Mouse (Mus musculus) macrophage (primary cell): ENCODE data around the gene Lrrc29. TPM values are rescaled to one million over a fixed set of nuclear protein-coding genes. Genes with fewer than 3 reads are reported as not detected.

ENCODE experiments used
- H3K27ac ChIP-seq: fragments of 350-480 bp; formaldehyde crosslinking; 2 replicates; pipeline ENCODE4 v1.9.0; 2021
- H3K36me3 ChIP-seq: fragments of 350-480 bp; formaldehyde crosslinking; 2 replicates; pipeline ENCODE4 v1.9.0; 2021; ENCODE audit errors: inconsistent target
- H3K4me3 ChIP-seq: fragments of 350-480 bp; formaldehyde crosslinking; 2 replicates; pipeline ENCODE4 v1.9.0; 2021; ENCODE audit errors: inconsistent target
- H3K79me2 ChIP-seq: fragments of 350-480 bp; formaldehyde crosslinking; 2 replicates; pipeline ENCODE4 v1.9.0; 2021; ENCODE audit errors: inconsistent target
- WGBS: methylation state at CpG from one replicate; pipeline ENCODE4 v1.1.7; 2026; ENCODE audit warnings: inconsistent platforms; ENCODE audit not compliant: missing documents; 5-methylcytosine and 5-hydroxymethylcytosine counted together
- polyA plus RNA-seq: library from polyadenylated mRNA; stranded (reverse); fragments of 250-400 nt; gene quantifications from 3 replicates; pipeline ENCODE4 v1.2.4, GENCODE M21; 2018; ENCODE audit warnings: inconsistent platforms

Lrrc29 gene
- polyA plus RNA-seq, 1 experiment from 2014 or later = 0.63 TPM

- 93% methylated on average over 10 of the region's 10 CpGs for WGBS
- peaks cover 45% of the 10 kb centered on the region for H3K36me3 ChIP-seq
- no peak overlapping the region for H3K4me3 ChIP-seq
- H3K79me2 ChIP-seq = no peaks in the 10 kb centered on the region
- no peak overlapping the region for H3K27ac ChIP-seq
Measured at GRCm38 (mm10) chr8:105308428-105308827, 17.6 kb downstream of the Lrrc29 start.

GRCm38 (mm10) chr8:105307670-105308069 is 18.4 kb downstream of the Lrrc29 start:
- Histone ChIP-seq H3K27ac (no peak overlapping the region), H3K4me3 (no peak overlapping the region), H3K36me3 (peaks cover 37% of the 10 kb centered on the region), H3K79me2 (no peaks in the 10 kb centered on the region)
- WGBS = 96% methylated on average over 13 of the region's 13 CpGs

GRCm38 (mm10) chr8:105306146-105306691 is 19.9 kb downstream of the Lrrc29 start:
- H3K4me3 ChIP-seq = no peak overlapping the region
- WGBS = 62% methylated on average over 5 of the region's 5 CpGs
- H3K27ac ChIP-seq = no peak overlapping the region
- H3K36me3 ChIP-seq = peaks cover 41% of the 10 kb centered on the region; the same call in 1 of the 2 replicates
- peaks cover 3% of the 10 kb centered on the region; the same call in 1 of the 2 replicates for H3K79me2 ChIP-seq

GRCm38 (mm10) chr8:105305211-105306145 is 20.6 kb downstream of the Lrrc29 start, which contains the start of gene Elmo3:
TSS of gene Elmo3 (plus strand) at chr8:105305601.
- Histone ChIP-seq H3K79me2 (peaks cover 10% of the 10 kb centered on the region; the same call in 1 of the 2 replicates), H3K4me3 (no peak within 1 kb of the TSS), H3K36me3 (peaks cover 48% of the 10 kb centered on the region; the same call in 1 of the 2 replicates), H3K27ac (peak within 1 kb of the TSS; percentile 27; the same call in 1 of the 2 replicates)
- 23% methylated on average over 29 of the region's 30 CpGs for WGBS

- Histone ChIP-seq H3K4me3 (no peak overlapping the region), H3K27ac (peak overlapping the region; percentile 27; the same call in 1 of the 2 replicates), H3K36me3 (peaks cover 50% of the 10 kb centered on the region; the same call in 1 of the 2 replicates), H3K79me2 (peaks cover 19% of the 10 kb centered on the region)
- WGBS = 71% methylated on average over 9 of the region's 9 CpGs
Measured at GRCm38 (mm10) chr8:105304325-105305210, 21.5 kb downstream of the Lrrc29 start.

- peaks cover 43% of the 10 kb centered on the region; the same call in 1 of the 2 replicates for H3K36me3 ChIP-seq
- 0 out of 2 replicates have a peak overlapping the region, but pooled peaks have one; percentile 12 for H3K27ac ChIP-seq
- peaks cover 26% of the 10 kb centered on the region for H3K79me2 ChIP-seq
- H3K4me3 ChIP-seq = no peak overlapping the region
- WGBS = 88% methylated on average over 7 of the region's 9 CpGs
Measured at GRCm38 (mm10) chr8:105303874-105304273, 22.2 kb downstream of the Lrrc29 start.

- peaks cover 31% of the 10 kb centered on the region for H3K79me2 ChIP-seq
- 75% methylated on average over 8 of the region's 8 CpGs for WGBS
Measured at GRCm38 (mm10) chr8:105303396-105303795, 22.7 kb downstream of the Lrrc29 start.

GRCm38 (mm10) chr8:105299962-105300361 is 26.1 kb downstream of the Lrrc29 start:
- 99% methylated on average over 8 of the region's 8 CpGs for WGBS

More at GRCm38 (mm10) chr8:105303396-105303795, 22.7 kb downstream of the Lrrc29 start:
- H3K4me3 ChIP-seq = no peak overlapping the region
- H3K27ac ChIP-seq = peak overlapping the region; percentile 45; the same call in 1 of the 2 replicates
- peaks cover 38% of the 10 kb centered on the region; the same call in 1 of the 2 replicates for H3K36me3 ChIP-seq

GRCm38 (mm10) chr8:105298351-105299252 is 27.5 kb downstream of the Lrrc29 start:
- H3K36me3 ChIP-seq = peaks cover 26% of the 10 kb centered on the region; the same call in 1 of the 2 replicates

More at GRCm38 (mm10) chr8:105299962-105300361, 26.1 kb downstream of the Lrrc29 start:
- Histone ChIP-seq H3K27ac (no peak overlapping the region), H3K79me2 (peaks cover 38% of the 10 kb centered on the region), H3K36me3 (peaks cover 26% of the 10 kb centered on the region; the same call in 1 of the 2 replicates), H3K4me3 (no peak overlapping the region)

GRCm38 (mm10) chr8:105297511-105298192 is 28.4 kb downstream of the Lrrc29 start, which contains the start of gene E2f4:
TSS of gene E2f4 (plus strand) at chr8:105297663.
- Histone ChIP-seq H3K4me3 (peak within 1 kb of the TSS; percentile 92), H3K79me2 (peaks cover 38% of the 10 kb centered on the region), H3K36me3 (peaks cover 26% of the 10 kb centered on the region; the same call in 1 of the 2 replicates), H3K27ac (peak within 1 kb of the TSS; percentile 46)
- WGBS = under 1% methylated on average over 57 of the region's 58 CpGs

More at GRCm38 (mm10) chr8:105298351-105299252, 27.5 kb downstream of the Lrrc29 start:
- H3K79me2 ChIP-seq = peaks cover 38% of the 10 kb centered on the region
- WGBS = 62% methylated on average over 18 of the region's 18 CpGs
- peak overlapping the region; percentile 92 for H3K4me3 ChIP-seq
- peak overlapping the region; percentile 37 for H3K27ac ChIP-seq

GRCm38 (mm10) chr8:105295895-105296573 is 30.0 kb downstream of the Lrrc29 start, which contains the start of gene Exoc3l:
TSS of gene Exoc3l (minus strand) at chr8:105296101.
- 14% methylated on average over 11 of the region's 11 CpGs for WGBS
- peak within 1 kb of the TSS; percentile 92; the same call in 1 of the 2 replicates for H3K4me3 ChIP-seq
- peaks cover 13% of the 10 kb centered on the region; the same call in 1 of the 2 replicates for H3K36me3 ChIP-seq
- peaks cover 33% of the 10 kb centered on the region for H3K79me2 ChIP-seq
- peak within 1 kb of the TSS; percentile 46; the same call in 1 of the 2 replicates for H3K27ac ChIP-seq

- Histone ChIP-seq H3K36me3 (peaks cover 6% of the 10 kb centered on the region; the same call in 1 of the 2 replicates), H3K27ac (no peak overlapping the region), H3K79me2 (peaks cover 26% of the 10 kb centered on the region), H3K4me3 (no peak overlapping the region)
- 69% methylated on average over 9 of the region's 11 CpGs for WGBS
Measured at GRCm38 (mm10) chr8:105295256-105295655, 30.8 kb downstream of the Lrrc29 start.
